Mouse (Mus musculus) C2C12 (cell line): ENCODE measurements around the gene Timm29.

Experiments
- CEBPB ChIP-seq: IDR thresholded peaks from one replicate; pipeline ENCODE4 v1.6.1; 2011; ENCODE audit warnings: low read depth, mild to moderate bottlenecking, control low read depth, moderate library complexity
- CTCF ChIP-seq: IDR thresholded peaks from one replicate; pipeline ENCODE4 v1.5.1; 2011; ENCODE audit not compliant: control insufficient read depth, insufficient read depth, insufficient read length
- MAX ChIP-seq: IDR thresholded peaks from one replicate; pipeline ENCODE4 v1.6.1; 2011; ENCODE audit warnings: mild to moderate bottlenecking, control low read depth
- MYOG ChIP-seq: IDR thresholded peaks from one replicate; pipeline ENCODE4 v1.6.1; 2011; ENCODE audit not compliant: control insufficient read depth, insufficient read length; ENCODE audit errors: extremely low read depth

- TF ChIP-seq CTCF (no peak), MYOG (no peak), MAX (no peak), CEBPB (no peak)
These were observed 23.2 kb downstream of the Timm29 start, which contains the start of gene Smarca4 for GRCm38 (mm10) chr9:21615617-21616231.
